Mouse (Mus musculus) testis, adult 2 months (tissue): ENCODE results near the gene Cpa3.

ENCODE experiments used
- CTCF ChIP-seq: fragments of 200-500 bp; IDR thresholded peaks from 2 replicates; pipeline ENCODE4 v1.5.1; 2012; ENCODE audit warnings: low read depth, mild to moderate bottlenecking, inconsistent platforms, low read length, moderate library complexity; ENCODE audit not compliant: control insufficient read depth, insufficient read depth, insufficient replicate concordance
- POLR2A ChIP-seq: fragments of 200-500 bp; IDR thresholded peaks from 2 replicates; pipeline ENCODE4 v1.6.1; 2012; ENCODE audit warnings: low read depth, mild to moderate bottlenecking, inconsistent platforms, low read length, moderate library complexity; ENCODE audit not compliant: control insufficient read depth

GRCm38 (mm10) chr3:20239741-20240140 lies 2.2 kb downstream of the Cpa3 start:
- TF ChIP-seq CTCF, result no peak
- no peak for TF ChIP-seq POLR2A
